Mouse (Mus musculus): ENCODE results near the gene Txnrd3. TPM values are rescaled to one million over a fixed set of nuclear protein-coding genes. Genes with fewer than 3 reads are reported as not detected.

The Txnrd3 gene
- polyA plus RNA-seq, 1 experiment from 2014 or later: 2.2 TPM

- H3K27ac ChIP-seq (ENCODE audit: low read length): no peak overlapping the region
- H3K4me2 ChIP-seq (ENCODE audit: low read depth, low read length): no peak overlapping the region
- no peaks in the 10 kb centered on the region for H3K9me3 ChIP-seq (replicated peaks; ENCODE audit: control insufficient read depth, low read length)
- 71% methylated on average over 3 of the region's 3 CpGs for WGBS (ENCODE audit: insufficient replicate concordance)
- H3K36me3 ChIP-seq (ENCODE audit: control insufficient read depth, insufficient read depth): no peaks in the 10 kb centered on the region
- ATAC-seq (ENCODE audit: low read depth): no peak
- no peaks in the 10 kb centered on the region for H3K27me3 ChIP-seq (ENCODE audit: control insufficient read depth, insufficient read depth, low read depth, low read length)
- H3K9ac ChIP-seq (ENCODE audit: low read depth, low read length): no peak overlapping the region
- no peaks in the 10 kb centered on the region for H3K4me1 ChIP-seq (ENCODE audit: control insufficient read depth, low read depth, low read length)
- no peak overlapping the region for H3K4me3 ChIP-seq (ENCODE audit: low read depth, low read length)
Measured at GRCm38 (mm10) chr6:89662521-89662920, 18.7 kb downstream of the Txnrd3 start.

- WGBS (ENCODE audit: insufficient replicate concordance): 57% methylated on average over 8 of the region's 8 CpGs
- Histone ChIP-seq H3K4me3 (ENCODE audit: low read depth, low read length) (no peak overlapping the region), H3K36me3 (ENCODE audit: control insufficient read depth, insufficient read depth) (no peaks in the 10 kb centered on the region), H3K27me3 (ENCODE audit: control insufficient read depth, insufficient read depth, low read depth, low read length) (no peaks in the 10 kb centered on the region), H3K27ac (ENCODE audit: low read length) (no peak overlapping the region), H3K4me1 (ENCODE audit: control insufficient read depth, low read depth, low read length) (no peaks in the 10 kb centered on the region), H3K4me2 (ENCODE audit: low read depth, low read length) (no peak overlapping the region), H3K9ac (ENCODE audit: low read depth, low read length) (no peak overlapping the region), H3K9me3 (replicated peaks; ENCODE audit: control insufficient read depth, low read length) (no peaks in the 10 kb centered on the region)
- no peak for ATAC-seq (ENCODE audit: low read depth)
Measured at GRCm38 (mm10) chr6:89665155-89665554, 21.4 kb downstream of the Txnrd3 start.

DNA sequence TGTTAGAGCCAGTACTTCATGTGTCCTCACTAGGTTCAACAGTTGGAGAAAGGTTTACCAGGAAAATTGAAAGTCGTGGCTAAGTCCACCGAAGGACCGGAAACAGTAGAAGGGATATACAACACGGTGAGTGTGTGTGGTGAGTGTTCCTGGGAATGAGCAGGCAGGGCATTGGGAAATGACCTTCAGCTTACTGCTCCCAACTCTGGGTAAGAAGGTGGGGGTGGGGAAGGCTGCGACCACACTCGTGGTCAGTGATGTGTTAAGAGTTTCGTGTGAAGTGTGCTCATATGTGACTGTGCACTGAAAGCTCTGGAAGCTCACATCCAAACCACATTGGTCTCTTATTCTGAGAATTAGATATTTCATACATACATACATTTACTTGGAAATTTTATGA is 21.9 kb downstream of the Txnrd3 start:
- Histone ChIP-seq H3K4me3 (ENCODE audit: low read depth, low read length) (no peak overlapping the region), H3K36me3 (ENCODE audit: control insufficient read depth, insufficient read depth) (no peaks in the 10 kb centered on the region), H3K27ac (ENCODE audit: low read length) (no peak overlapping the region), H3K4me2 (ENCODE audit: low read depth, low read length) (no peak overlapping the region), H3K4me1 (ENCODE audit: control insufficient read depth, low read depth, low read length) (no peaks in the 10 kb centered on the region), H3K9me3 (replicated peaks; ENCODE audit: control insufficient read depth, low read length) (no peaks in the 10 kb centered on the region), H3K9ac (ENCODE audit: low read depth, low read length) (no peak overlapping the region), H3K27me3 (ENCODE audit: control insufficient read depth, insufficient read depth, low read depth, low read length) (no peaks in the 10 kb centered on the region)
- no peak for ATAC-seq (ENCODE audit: low read depth)
- 65% methylated on average over 7 of the region's 7 CpGs for WGBS (ENCODE audit: insufficient replicate concordance)

DNA sequence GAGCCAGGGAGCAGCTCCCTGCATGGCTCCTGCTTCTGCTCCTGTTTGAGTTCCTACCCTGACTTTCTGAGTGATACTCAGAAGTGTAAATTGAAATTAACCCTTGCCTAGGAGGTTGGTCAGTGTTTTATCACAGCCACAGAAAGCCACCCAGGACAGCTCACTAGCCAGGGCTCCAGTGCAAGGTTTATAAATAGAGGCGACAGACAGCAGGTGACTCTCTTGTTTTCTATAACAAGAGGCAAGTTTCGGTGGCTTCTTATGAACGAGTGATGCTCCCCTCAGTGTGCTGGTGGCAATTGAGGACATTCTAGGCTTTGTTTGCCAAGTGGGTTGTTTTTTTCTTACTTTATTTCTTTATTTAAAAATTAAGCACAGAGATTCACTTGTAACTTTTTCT is 23.2 kb downstream of the Txnrd3 start:
- Histone ChIP-seq H3K27ac (ENCODE audit: low read length) (no peak overlapping the region), H3K27me3 (ENCODE audit: control insufficient read depth, insufficient read depth, low read depth, low read length) (no peaks in the 10 kb centered on the region), H3K4me3 (ENCODE audit: low read depth, low read length) (no peak overlapping the region), H3K4me2 (ENCODE audit: low read depth, low read length) (no peak overlapping the region), H3K9me3 (replicated peaks; ENCODE audit: control insufficient read depth, low read length) (no peaks in the 10 kb centered on the region), H3K36me3 (ENCODE audit: control insufficient read depth, insufficient read depth) (no peaks in the 10 kb centered on the region), H3K9ac (ENCODE audit: low read depth, low read length) (no peak overlapping the region), H3K4me1 (ENCODE audit: control insufficient read depth, low read depth, low read length) (no peaks in the 10 kb centered on the region)
- 65% methylated on average over 3 of the region's 3 CpGs for WGBS (ENCODE audit: insufficient replicate concordance)
- no peak for ATAC-seq (ENCODE audit: low read depth)

GRCm38 (mm10) chr6:89669556-89669955 is 25.8 kb downstream of the Txnrd3 start:
- Histone ChIP-seq H3K4me3 (ENCODE audit: low read depth, low read length) (no peak overlapping the region), H3K27ac (ENCODE audit: low read length) (no peak overlapping the region), H3K27me3 (ENCODE audit: control insufficient read depth, insufficient read depth, low read depth, low read length) (no peaks in the 10 kb centered on the region), H3K4me2 (ENCODE audit: low read depth, low read length) (no peak overlapping the region), H3K9ac (ENCODE audit: low read depth, low read length) (no peak overlapping the region), H3K36me3 (ENCODE audit: control insufficient read depth, insufficient read depth) (no peaks in the 10 kb centered on the region), H3K9me3 (replicated peaks; ENCODE audit: control insufficient read depth, low read length) (no peaks in the 10 kb centered on the region), H3K4me1 (ENCODE audit: control insufficient read depth, low read depth, low read length) (no peaks in the 10 kb centered on the region)
- 68% methylated on average over 6 of the region's 6 CpGs for WGBS (ENCODE audit: insufficient replicate concordance)
- no peak for ATAC-seq (ENCODE audit: low read depth)

- no peak for ATAC-seq (ENCODE audit: low read depth)
- Histone ChIP-seq H3K4me3 (ENCODE audit: low read depth, low read length) (no peak overlapping the region), H3K9ac (ENCODE audit: low read depth, low read length) (no peak overlapping the region), H3K36me3 (ENCODE audit: control insufficient read depth, insufficient read depth) (no peaks in the 10 kb centered on the region), H3K9me3 (replicated peaks; ENCODE audit: control insufficient read depth, low read length) (no peaks in the 10 kb centered on the region), H3K4me2 (ENCODE audit: low read depth, low read length) (no peak overlapping the region), H3K27ac (ENCODE audit: low read length) (no peak overlapping the region), H3K27me3 (ENCODE audit: control insufficient read depth, insufficient read depth, low read depth, low read length) (no peaks in the 10 kb centered on the region), H3K4me1 (ENCODE audit: control insufficient read depth, low read depth, low read length) (no peaks in the 10 kb centered on the region)
- 55% methylated on average over 6 of the region's 6 CpGs for WGBS (ENCODE audit: insufficient replicate concordance)
Measured at GRCm38 (mm10) chr6:89671431-89671830, 27.6 kb downstream of the Txnrd3 start.

- H3K9ac ChIP-seq (ENCODE audit: low read depth, low read length): no peak overlapping the region
- H3K4me3 ChIP-seq (ENCODE audit: low read depth, low read length): no peak overlapping the region
- 75% methylated on average over 7 of the region's 7 CpGs for WGBS (ENCODE audit: insufficient replicate concordance)
- no peaks in the 10 kb centered on the region for H3K9me3 ChIP-seq (replicated peaks; ENCODE audit: control insufficient read depth, low read length)
- no peak for ATAC-seq (ENCODE audit: low read depth)
- no peaks in the 10 kb centered on the region for H3K27me3 ChIP-seq (ENCODE audit: control insufficient read depth, insufficient read depth, low read depth, low read length)
- H3K4me1 ChIP-seq (ENCODE audit: control insufficient read depth, low read depth, low read length): no peaks in the 10 kb centered on the region
- H3K4me2 ChIP-seq (ENCODE audit: low read depth, low read length): no peak overlapping the region
- no peaks in the 10 kb centered on the region for H3K36me3 ChIP-seq (ENCODE audit: control insufficient read depth, insufficient read depth)
- no peak overlapping the region for H3K27ac ChIP-seq (ENCODE audit: low read length)
Measured at GRCm38 (mm10) chr6:89672641-89673040, 28.9 kb downstream of the Txnrd3 start.

DNA sequence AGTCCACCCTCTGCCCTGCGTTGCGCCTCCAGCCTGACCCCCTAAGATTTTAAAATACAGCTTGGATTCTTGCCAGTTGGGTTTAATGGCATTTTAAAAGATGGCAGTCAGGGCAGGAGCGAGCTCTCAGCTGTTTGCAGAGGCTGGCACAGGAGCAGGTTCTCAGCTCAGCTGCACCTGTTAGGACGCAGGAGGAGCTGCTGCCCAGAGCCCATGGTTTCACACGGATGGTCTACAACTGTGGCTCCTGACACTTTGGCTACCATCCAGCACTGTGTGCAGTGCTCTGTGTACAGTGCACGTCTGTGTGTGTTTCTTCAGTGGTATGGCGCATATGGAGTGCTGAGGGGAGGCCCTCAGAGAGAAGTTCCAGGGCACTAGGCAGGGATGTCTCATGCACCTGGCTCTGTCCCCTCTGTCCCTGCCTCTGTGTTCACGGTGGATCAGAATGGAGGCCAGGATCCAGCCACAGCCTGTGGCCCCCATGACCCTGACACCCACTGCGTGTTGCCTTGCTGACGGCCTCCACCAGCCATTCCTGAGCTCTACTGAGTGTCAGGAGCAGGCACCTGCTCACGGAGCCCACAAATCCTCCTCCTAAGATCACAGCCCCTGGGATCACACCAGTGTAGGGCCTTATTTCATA is 29.5 kb downstream of the Txnrd3 start:
- Histone ChIP-seq H3K4me3 (ENCODE audit: low read depth, low read length) (no peak overlapping the region), H3K9me3 (replicated peaks; ENCODE audit: control insufficient read depth, low read length) (no peaks in the 10 kb centered on the region), H3K27me3 (ENCODE audit: control insufficient read depth, insufficient read depth, low read depth, low read length) (no peaks in the 10 kb centered on the region), H3K4me1 (ENCODE audit: control insufficient read depth, low read depth, low read length) (no peaks in the 10 kb centered on the region), H3K27ac (ENCODE audit: low read length) (no peak overlapping the region), H3K9ac (ENCODE audit: low read depth, low read length) (no peak overlapping the region), H3K4me2 (ENCODE audit: low read depth, low read length) (no peak overlapping the region), H3K36me3 (ENCODE audit: control insufficient read depth, insufficient read depth) (no peaks in the 10 kb centered on the region)
- 73% methylated on average over 11 of the region's 11 CpGs for WGBS (ENCODE audit: insufficient replicate concordance)
- no peak for ATAC-seq (ENCODE audit: low read depth)

DNA sequence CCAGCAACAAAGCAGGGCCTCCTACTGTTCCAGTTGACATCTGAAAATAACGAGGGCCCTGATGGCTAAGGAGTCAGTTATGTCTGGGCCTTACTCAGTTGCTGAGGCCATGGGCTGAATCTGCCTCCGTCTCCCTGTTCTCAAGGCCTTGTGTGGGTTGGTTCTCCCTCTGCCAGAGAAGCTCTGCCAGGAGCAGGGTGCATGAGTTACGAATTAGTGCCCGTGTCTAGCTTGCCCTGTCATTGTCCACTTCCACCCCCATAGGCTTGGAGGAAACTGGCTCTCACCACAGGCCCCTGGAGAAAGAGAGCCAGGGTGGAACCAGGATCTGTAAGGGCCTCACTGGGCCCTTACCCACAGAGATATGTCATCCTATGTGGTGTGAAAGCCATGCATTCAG is 34.7 kb downstream of the Txnrd3 start:
- WGBS (ENCODE audit: insufficient replicate concordance): 54% methylated on average over 4 of the region's 4 CpGs
- Histone ChIP-seq H3K36me3 (ENCODE audit: control insufficient read depth, insufficient read depth) (no peaks in the 10 kb centered on the region), H3K9ac (ENCODE audit: low read depth, low read length) (no peak overlapping the region), H3K27ac (ENCODE audit: low read length) (no peak overlapping the region), H3K4me1 (ENCODE audit: control insufficient read depth, low read depth, low read length) (no peaks in the 10 kb centered on the region), H3K27me3 (ENCODE audit: control insufficient read depth, insufficient read depth, low read depth, low read length) (no peaks in the 10 kb centered on the region), H3K9me3 (replicated peaks; ENCODE audit: control insufficient read depth, low read length) (no peaks in the 10 kb centered on the region), H3K4me2 (ENCODE audit: low read depth, low read length) (no peak overlapping the region), H3K4me3 (ENCODE audit: low read depth, low read length) (no peak overlapping the region)
- ATAC-seq (ENCODE audit: low read depth): no peak
